Mouse (Mus musculus): ENCODE measurements around the gene Olfr1046. TPM values are rescaled to one million over a fixed set of nuclear protein-coding genes. Genes with fewer than 3 reads are reported as not detected.
"Not testable (repeated sequence)": the region's sequence is repeated elsewhere in the genome, so short reads cannot be mapped to it uniquely, and the experiment has no call there.

Olfr1046 gene
- polyA plus RNA-seq (2017; shearing (Covaris generic)) = not detected

DNA sequence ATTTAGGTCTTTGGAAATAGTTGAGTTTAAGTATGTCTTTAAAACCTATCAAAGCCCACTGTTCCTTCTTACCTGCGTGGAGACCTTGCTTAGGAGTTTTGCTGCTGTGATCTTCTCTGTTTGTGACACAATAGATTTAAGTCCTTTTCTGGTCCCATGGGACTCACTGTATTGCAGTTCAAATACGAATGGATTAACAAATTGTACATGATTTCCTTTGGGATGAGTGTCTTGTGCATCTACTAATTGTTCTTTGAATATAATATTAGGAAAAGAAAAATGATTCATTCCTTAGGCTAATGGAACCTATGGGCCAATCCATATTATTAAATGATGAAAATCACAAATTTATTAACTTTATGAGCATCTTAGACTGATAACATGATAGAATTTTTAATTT is at the start of gene Olfr1046:
TSS of gene Olfr1046 (minus strand) at position 101 of the 400 bp plus-strand sequence.
- no peak for ATAC-seq

DNA sequence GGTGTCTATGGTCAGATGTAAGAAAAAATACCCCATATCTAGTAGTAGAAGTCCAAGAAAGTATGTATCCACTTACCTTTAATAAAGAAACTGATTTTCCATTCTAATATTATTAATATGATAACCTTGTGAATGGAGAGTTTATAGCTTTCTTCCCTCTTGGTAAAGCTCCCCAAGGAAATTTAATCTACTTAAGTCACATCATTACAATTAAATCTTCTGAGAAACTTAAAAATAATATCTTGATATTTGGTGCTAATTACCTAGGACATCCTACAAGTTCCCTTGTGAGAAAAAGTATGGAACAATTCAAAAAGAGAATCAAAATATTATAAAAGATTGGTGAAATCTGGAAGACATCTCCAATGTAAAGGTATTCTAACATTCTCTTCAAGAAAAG is 39.1 kb upstream of the Olfr1046 start, which contains the start of gene Olfr1049:
TSS of gene Olfr1049 (minus strand) at position 101 of the 400 bp plus-strand sequence.
- not testable (repeated sequence) for ATAC-seq

DNA sequence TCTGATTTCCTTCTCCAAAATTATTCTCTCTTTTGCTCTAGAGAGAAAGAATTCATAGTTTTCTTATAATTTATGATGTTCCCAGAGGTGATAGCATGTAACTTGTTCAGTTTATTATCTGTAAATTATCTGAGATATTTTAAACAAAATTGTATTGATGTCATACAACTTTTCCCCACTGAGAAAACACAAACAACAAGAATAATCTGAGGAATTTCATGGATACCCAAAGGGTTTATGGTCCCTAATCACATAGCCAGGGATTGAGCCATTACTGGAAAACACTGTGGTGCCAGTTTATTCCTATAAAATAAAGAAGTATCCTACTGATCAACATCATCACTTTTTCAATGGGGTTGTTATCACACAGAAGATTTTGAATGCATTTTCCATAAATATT is 21.1 kb upstream of the Olfr1046 start, which contains the start of gene Olfr1048:
TSS of gene Olfr1048 (minus strand) at position 101 of the 400 bp plus-strand sequence.
- no peak for ATAC-seq

DNA sequence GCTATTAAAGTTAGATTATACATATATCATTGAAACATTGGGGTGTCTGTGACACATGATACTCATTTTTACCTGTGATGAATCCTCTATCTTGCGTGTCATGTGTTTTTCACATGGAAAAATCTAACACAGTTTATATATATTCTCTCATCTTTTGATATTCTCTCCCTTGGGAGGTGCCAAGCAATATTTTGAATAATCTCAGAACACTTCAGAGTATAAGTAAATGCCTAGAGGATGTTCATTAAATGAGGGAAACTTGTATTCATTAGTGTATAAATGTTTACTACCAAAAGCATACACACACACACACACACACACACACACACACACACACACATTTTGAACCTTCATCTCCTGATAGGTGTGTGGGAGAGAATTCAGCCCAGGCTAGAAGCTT is 12.2 kb upstream of the Olfr1046 start, which contains the start of gene Olfr1047:
TSS of gene Olfr1047 (minus strand) at position 101 of the 400 bp plus-strand sequence.
- ATAC-seq = no peak

DNA sequence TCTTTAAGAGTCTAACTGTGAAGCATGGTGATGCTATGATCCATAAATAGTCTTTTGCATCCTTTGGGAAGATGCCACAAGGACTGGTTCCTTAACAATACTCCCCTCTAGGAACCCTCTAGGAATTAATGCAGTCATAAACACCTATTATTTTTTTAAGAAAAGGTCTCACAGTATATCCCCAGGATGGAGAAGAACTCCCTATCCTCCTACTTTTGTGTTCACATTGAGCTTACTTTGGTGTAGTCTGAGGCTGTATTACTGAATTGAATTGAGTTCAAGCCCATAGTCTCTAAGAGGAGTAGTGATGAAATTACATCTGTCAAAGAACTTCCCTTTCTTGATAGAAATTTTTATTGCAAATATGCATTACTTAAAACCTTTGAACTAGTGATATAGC is 16.2 kb downstream of the Olfr1046 start, which contains the start of gene Olfr1045:
TSS of gene Olfr1045 (minus strand) at position 101 of the 400 bp plus-strand sequence.
- no peak for ATAC-seq

DNA sequence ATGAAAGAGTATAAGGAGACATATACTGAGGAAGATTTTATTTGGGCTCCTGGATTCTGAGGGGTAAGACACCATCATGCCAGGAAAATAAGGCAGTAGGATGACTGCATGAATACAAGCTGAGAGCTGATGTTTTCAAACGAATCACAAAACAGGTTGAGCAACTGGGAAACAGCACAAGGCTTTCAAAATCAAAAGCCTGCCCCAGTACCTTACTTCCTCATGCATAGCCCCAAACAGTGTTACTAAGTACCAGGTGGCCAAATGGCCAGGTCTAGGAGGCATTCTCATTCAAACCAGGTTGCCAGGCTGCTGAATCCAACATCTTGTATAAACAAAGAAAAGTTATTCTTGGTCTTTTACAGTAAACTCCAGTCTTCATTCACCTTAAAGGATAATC is 23.3 kb downstream of the Olfr1046 start:
- no peak for ATAC-seq

DNA sequence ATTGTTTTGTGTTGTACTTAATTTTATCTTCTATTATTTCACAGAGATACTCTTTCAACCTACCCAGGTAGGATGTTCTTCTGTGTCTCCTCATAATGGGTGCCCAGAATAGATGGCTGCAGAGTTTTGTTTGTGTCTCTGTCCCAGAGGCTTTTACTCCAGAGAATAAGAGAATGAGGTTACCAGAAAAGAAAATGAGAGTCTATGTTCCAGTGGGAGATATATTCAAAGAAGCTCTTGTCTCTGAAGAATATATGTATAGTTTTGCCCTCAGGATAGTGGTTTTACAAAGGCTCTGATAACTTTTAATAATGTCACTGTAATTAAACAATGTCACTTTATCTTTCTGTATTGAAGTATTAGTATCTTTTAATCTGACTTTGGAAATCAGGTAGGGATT is 33.5 kb downstream of the Olfr1046 start, which contains the start of gene Olfr52:
TSS of gene Olfr52 (minus strand) at position 101 of the 400 bp plus-strand sequence.
- no peak for ATAC-seq

DNA sequence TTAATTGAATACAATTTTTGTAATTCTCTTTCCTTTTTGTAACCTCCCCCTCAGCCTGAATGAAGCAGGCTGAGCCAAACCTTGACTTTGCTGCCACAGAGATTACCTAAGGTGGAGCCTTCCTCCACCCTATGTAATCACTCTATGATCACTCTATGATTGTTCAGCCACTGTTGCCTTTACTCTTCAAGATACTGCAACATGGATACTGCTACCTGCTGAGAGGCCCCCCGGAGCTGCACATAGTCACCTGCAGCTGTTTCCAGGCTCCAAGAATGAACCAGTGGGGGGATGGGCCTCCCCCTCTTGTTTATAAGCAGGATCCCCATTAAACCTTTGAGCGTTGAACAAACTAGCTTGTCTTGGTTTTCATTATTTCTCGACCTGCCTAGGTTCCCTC is 39.2 kb downstream of the Olfr1046 start:
- no peak for ATAC-seq

DNA sequence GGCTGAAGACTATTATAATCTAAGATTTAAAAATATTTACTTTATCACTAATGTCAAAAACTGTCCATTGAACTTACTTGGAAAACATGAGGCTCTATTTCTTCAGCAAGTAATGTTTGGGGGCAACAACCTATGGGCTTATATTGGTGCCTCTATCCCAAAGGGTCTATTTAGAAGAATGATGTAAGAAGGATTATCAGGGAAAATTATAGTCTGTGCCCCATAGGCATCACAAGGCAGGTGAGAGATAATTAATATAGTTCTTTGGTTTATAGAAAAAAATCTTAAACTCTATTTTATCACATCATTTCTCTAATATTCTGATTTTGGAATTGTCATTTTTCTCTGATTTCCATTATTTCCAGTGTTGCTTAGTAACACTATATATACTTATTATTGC is 41.4 kb downstream of the Olfr1046 start, which contains the start of gene Olfr1044:
TSS of gene Olfr1044 (minus strand) at position 101 of the 400 bp plus-strand sequence.
- ATAC-seq = no peak

DNA sequence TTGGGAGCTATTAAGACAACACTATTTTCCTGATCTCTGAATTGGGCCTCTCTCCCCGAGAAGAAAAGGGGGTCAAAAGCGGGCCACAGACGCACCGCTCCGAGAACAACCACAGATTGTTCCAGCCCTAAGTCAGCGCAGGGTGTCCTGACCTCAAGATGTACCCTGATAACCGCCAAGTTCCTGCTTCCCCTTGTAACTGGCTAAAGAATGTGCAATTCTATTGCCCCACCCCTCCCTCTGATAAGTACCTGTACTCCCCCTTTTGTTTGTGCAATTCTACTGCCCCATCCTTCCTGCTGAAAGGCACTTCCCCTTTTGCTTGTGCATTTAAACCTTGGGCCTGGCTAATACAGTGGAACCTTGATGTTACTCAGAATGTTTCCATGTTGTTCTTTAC is 43.7 kb downstream of the Olfr1046 start:
- ATAC-seq = not testable (repeated sequence)

DNA sequence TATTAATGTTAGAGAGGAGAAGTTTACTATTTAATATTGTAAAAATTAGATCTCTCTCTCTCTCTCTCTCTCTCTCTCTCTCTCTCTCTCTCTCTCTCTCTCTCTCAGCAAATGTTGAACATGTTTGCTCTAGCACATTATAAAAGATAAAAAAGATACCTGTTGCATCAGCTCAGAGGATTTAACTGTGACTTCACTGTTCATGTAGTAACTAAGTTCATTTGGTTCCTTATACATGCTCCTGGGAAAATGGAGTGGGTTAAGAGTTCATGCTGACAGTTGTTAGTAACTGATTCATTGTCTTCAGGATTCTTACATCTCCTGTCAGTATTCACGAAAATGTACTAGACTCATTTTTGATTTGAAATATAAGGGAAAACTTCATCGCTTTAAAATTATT is 51.7 kb downstream of the Olfr1046 start, which contains the start of gene Olfr1043:
TSS of gene Olfr1043 (minus strand) at position 101 of the 400 bp plus-strand sequence.
- no peak for ATAC-seq

Other genes with a start within 250 kb of the Olfr1046 start
- not detected for gene Olfr1029, start 245.4 kb downstream of the Olfr1046 start, polyA plus RNA-seq (2017; shearing (Covaris generic))
- gene Olfr1030, start 240.0 kb downstream of the Olfr1046 start, polyA plus RNA-seq (2017; shearing (Covaris generic)) = not detected
- gene Olfr1031, start 229.0 kb downstream of the Olfr1046 start, polyA plus RNA-seq (2017; shearing (Covaris generic)) = not detected
- not detected for gene Olfr1032, start 213.8 kb downstream of the Olfr1046 start, polyA plus RNA-seq (2017; shearing (Covaris generic))
- gene Olfr1033, start 198.7 kb downstream of the Olfr1046 start, polyA plus RNA-seq (2017; shearing (Covaris generic)) = not detected
- not detected for gene Olfr1034, start 173.5 kb downstream of the Olfr1046 start, polyA plus RNA-seq (2017; shearing (Covaris generic))
- not detected for gene Olfr1036, start 145.3 kb downstream of the Olfr1046 start, polyA plus RNA-seq (2017; shearing (Covaris generic))
- not detected for gene Olfr1037, start 131.9 kb downstream of the Olfr1046 start, polyA plus RNA-seq (2017; shearing (Covaris generic))
- gene Olfr1039, start 83.4 kb downstream of the Olfr1046 start, polyA plus RNA-seq (2017; shearing (Covaris generic)) = not detected
- not detected for gene Olfr1040, start 72.6 kb downstream of the Olfr1046 start, polyA plus RNA-seq (2017; shearing (Covaris generic))
- gene Olfr1042, start 57.5 kb downstream of the Olfr1046 start, polyA plus RNA-seq (2017; shearing (Covaris generic)) = not detected
- not detected for gene Olfr1043, start 51.8 kb downstream of the Olfr1046 start, polyA plus RNA-seq (2017; shearing (Covaris generic))
- gene Olfr1044, start 41.5 kb downstream of the Olfr1046 start, polyA plus RNA-seq (2017; shearing (Covaris generic)) = not detected
- gene Olfr52, start 33.6 kb downstream of the Olfr1046 start, polyA plus RNA-seq (2017; shearing (Covaris generic)) = not detected
- gene Olfr1045, start 16.3 kb downstream of the Olfr1046 start, polyA plus RNA-seq (2017; shearing (Covaris generic)) = not detected
- gene Olfr1047, start 12.1 kb upstream of the Olfr1046 start, polyA plus RNA-seq (2017; shearing (Covaris generic)) = not detected
- gene Olfr1048, start 21.0 kb upstream of the Olfr1046 start, polyA plus RNA-seq (2017; shearing (Covaris generic)) = not detected
- not detected for gene Olfr1049, start 39.0 kb upstream of the Olfr1046 start, polyA plus RNA-seq (2017; shearing (Covaris generic))
- gene Olfr1051, start 59.8 kb upstream of the Olfr1046 start, polyA plus RNA-seq (2017; shearing (Covaris generic)) = not detected
- gene Olfr1052, start 73.1 kb upstream of the Olfr1046 start, polyA plus RNA-seq (2017; shearing (Covaris generic)) = under 1 TPM in 1 of 2 experiments, not detected in 1; 0.48 TPM
- gene Olfr1053, start 96.0 kb upstream of the Olfr1046 start, polyA plus RNA-seq (2017; shearing (Covaris generic)) = not detected
- not detected for gene Olfr1054, start 116.1 kb upstream of the Olfr1046 start, polyA plus RNA-seq (2017; shearing (Covaris generic))
- not detected for gene Olfr1055, start 131.0 kb upstream of the Olfr1046 start, polyA plus RNA-seq (2017; shearing (Covaris generic))
- not detected for gene Olfr1056, start 143.2 kb upstream of the Olfr1046 start, polyA plus RNA-seq (2017; shearing (Covaris generic))
- gene Olfr1057, start 159.1 kb upstream of the Olfr1046 start, polyA plus RNA-seq (2017; shearing (Covaris generic)) = not detected
- gene Olfr1058, start 169.2 kb upstream of the Olfr1046 start, polyA plus RNA-seq (2017; shearing (Covaris generic)) = not detected
- not detected for gene Olfr1061, start 194.7 kb upstream of the Olfr1046 start, polyA plus RNA-seq (2017; shearing (Covaris generic))
- not detected for gene Olfr1062, start 207.4 kb upstream of the Olfr1046 start, polyA plus RNA-seq (2017; shearing (Covaris generic))
- not detected for gene Olfr1065, start 231.3 kb upstream of the Olfr1046 start, polyA plus RNA-seq (2017; shearing (Covaris generic))
- gene Olfr1066, start 237.0 kb upstream of the Olfr1046 start, polyA plus RNA-seq (2017; shearing (Covaris generic)) = not detected